Mouse (Mus musculus) heart, embryonic 15.5 days (tissue): ENCODE measurements around the gene 4930539E08Rik. TPM values are rescaled to one million over a fixed set of nuclear protein-coding genes. Genes with fewer than 3 reads are reported as not detected.

Experiments
- ATAC-seq: fragments of 200-750 bp; cut with Nextera tagmentation; replicated peaks from 2 replicates; pipeline ENCODE4 v1.8.0; 2017; ENCODE audit warnings: low read depth, moderate TSS enrichment; ENCODE audit not compliant: insufficient number of reproducible peaks, insufficient read depth, low FRiP score
- H3K27ac ChIP-seq: fragments of 300-500 bp; sonication (generic); 2 replicates; pipeline ENCODE4 v1.5.1; 2015; ENCODE audit warnings: mild to moderate bottlenecking, inconsistent platforms
- H3K27me3 ChIP-seq: fragments of 300-500 bp; sonication (generic); 2 replicates; pipeline ENCODE4 v1.6.1; 2015; ENCODE audit warnings: inconsistent platforms
- H3K36me3 ChIP-seq: fragments of 300-500 bp; sonication (generic); 2 replicates; pipeline ENCODE4 v1.6.1; 2015; ENCODE audit warnings: mild to moderate bottlenecking, inconsistent platforms
- H3K4me1 ChIP-seq: fragments of 300-500 bp; sonication (generic); replicated peaks from 2 replicates; pipeline ENCODE4 v1.6.1; 2015; ENCODE audit warnings: inconsistent platforms
- H3K4me2 ChIP-seq: fragments of 300-500 bp; sonication (generic); 2 replicates; pipeline ENCODE4 v1.6.1; 2015; ENCODE audit warnings: inconsistent platforms, mild to moderate bottlenecking, moderate library complexity
- H3K4me3 ChIP-seq: fragments of 300-500 bp; sonication (generic); 2 replicates; pipeline ENCODE4 v1.5.1; 2015; ENCODE audit warnings: mild to moderate bottlenecking, inconsistent platforms
- H3K9ac ChIP-seq: fragments of 300-500 bp; sonication (generic); 2 replicates; pipeline ENCODE4 v1.6.1; 2015; ENCODE audit warnings: mild to moderate bottlenecking, inconsistent platforms
- H3K9me3 ChIP-seq: fragments of 300-500 bp; sonication (generic); replicated peaks from 2 replicates; pipeline ENCODE4 v1.6.1; 2016; ENCODE audit warnings: inconsistent platforms
- WGBS: fragments of 180-500 bp; shearing (Covaris S2); methylation state at CpG from one replicate; pipeline ENCODE4 v1.1.7; 2015; ENCODE audit warnings: mixed read lengths; 5-methylcytosine and 5-hydroxymethylcytosine counted together
- polyA plus RNA-seq: library from polyadenylated mRNA; unstranded; fragments of >200 nt; fragmentation: Nextera tagmentation; extraction: Ambion mirVana; gene quantifications from 2 replicates; pipeline ENCODE4 v1.2.1, GENCODE M21; 2015

4930539E08Rik gene
- polyA plus RNA-seq, 1 experiment from 2014 or later, result 0.04 TPM

- peak overlapping the region; percentile 2; the same call in 1 of the 2 replicates for H3K4me2 ChIP-seq
- H3K9me3 ChIP-seq, result no peaks in the 10 kb centered on the region
- H3K27ac ChIP-seq, result no peak overlapping the region
- H3K4me3 ChIP-seq, result no peak overlapping the region
- peaks cover 11% of the 10 kb centered on the region for H3K4me1 ChIP-seq
- ATAC-seq, result no peak
- 31% methylated on average over 11 of the region's 11 CpGs for WGBS
- H3K9ac ChIP-seq, result no peak overlapping the region
- no peaks in the 10 kb centered on the region for H3K27me3 ChIP-seq
- H3K36me3 ChIP-seq, result no peaks in the 10 kb centered on the region
Measured at GRCm38 (mm10) chr17:28846974-28847617, 68.0 kb downstream of the 4930539E08Rik start.

Other genes with a start within 250 kb of the 4930539E08Rik start
- gene Slc26a8, start 225.1 kb downstream of the 4930539E08Rik start, polyA plus RNA-seq, result 0.23 and 0.66 TPM in 2 replicates
- gene Mapk14, start 224.0 kb downstream of the 4930539E08Rik start, polyA plus RNA-seq, result 22.0 and 31.1 TPM in 2 replicates
- gene AC170998.1, start 189.2 kb downstream of the 4930539E08Rik start, polyA plus RNA-seq, result 1.6 and 2.0 TPM in 2 replicates
- 3.6 and 8.6 TPM in 2 replicates for gene Mapk13, start 146.0 kb downstream of the 4930539E08Rik start, polyA plus RNA-seq
- gene Brpf3, start 114.2 kb downstream of the 4930539E08Rik start, polyA plus RNA-seq, result 5.2 and 11.1 TPM in 2 replicates
- not detected in 2 replicates for gene Pnpla1, start 56.9 kb downstream of the 4930539E08Rik start, polyA plus RNA-seq
- 0.18 TPM in 1 of 2 replicates, not detected in the other for gene Pxt1, start 28.5 kb upstream of the 4930539E08Rik start, polyA plus RNA-seq
- 51.0 and 59.3 TPM in 2 replicates for gene Kctd20, start 36.6 kb upstream of the 4930539E08Rik start, polyA plus RNA-seq
- 73.6 and 78.0 TPM in 2 replicates for gene Stk38, start 92.7 kb upstream of the 4930539E08Rik start, polyA plus RNA-seq
- gene Srsf3, start 117.3 kb upstream of the 4930539E08Rik start, polyA plus RNA-seq, result 318 and 332 TPM in 2 replicates
- 53.3 and 64.4 TPM in 2 replicates for gene Cdkn1a, start 175.7 kb upstream of the 4930539E08Rik start, polyA plus RNA-seq
- 0.66 and 3.1 TPM in 2 replicates for gene Rab44, start 198.8 kb upstream of the 4930539E08Rik start, polyA plus RNA-seq